Mouse (Mus musculus) ovary, postnatal 14 days (tissue): ENCODE results near the gene Naip1.

ENCODE experiments used
- DNase-seq: peaks from one replicate; pipeline ENCODE4 v3.0.0; 2022; ENCODE audit warnings: low spot score

The Naip1 gene

DNA sequence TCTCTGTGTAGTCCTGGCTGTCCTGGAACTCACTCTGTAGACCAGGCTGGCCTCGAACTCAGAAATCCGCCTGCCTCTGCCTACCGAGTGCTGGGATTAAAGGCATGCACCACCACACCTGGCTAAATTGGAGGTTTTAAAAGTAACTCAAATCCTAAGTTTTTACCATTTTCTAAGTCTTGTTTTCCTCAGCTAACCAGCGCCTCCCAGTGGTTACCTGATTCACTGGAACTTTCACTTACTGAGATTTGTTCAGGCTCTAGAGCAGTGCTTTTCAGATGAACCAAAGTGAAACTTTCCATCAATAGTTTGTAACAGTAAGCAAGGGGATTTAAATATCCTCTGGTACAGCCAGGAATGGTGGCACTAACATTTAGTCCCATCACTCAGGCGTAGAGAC is 61.6 kb downstream of the Naip1 start:
- peak; percentile 1 for DNase-seq

DNA sequence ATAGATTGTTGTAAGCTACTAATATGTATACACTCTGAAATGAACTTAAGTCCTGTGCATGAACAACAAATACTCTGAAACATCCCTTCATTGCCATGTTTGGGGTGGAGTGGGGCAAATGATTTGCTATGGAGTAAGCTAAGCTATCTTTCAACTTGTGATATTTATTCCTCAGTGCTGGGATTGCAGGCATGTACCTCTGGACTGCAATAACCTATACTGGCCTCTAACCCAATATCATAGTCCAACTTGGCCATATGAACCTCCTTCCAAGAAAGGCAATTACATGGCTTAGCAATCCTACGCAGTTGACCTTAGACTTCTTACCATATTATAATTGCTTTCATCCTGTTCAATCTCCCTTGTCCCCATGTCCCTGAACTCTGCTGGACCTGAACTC is 82.1 kb downstream of the Naip1 start:
- DNase-seq = no peak
